Mouse (Mus musculus) CH12.LX (cell line): ENCODE data around the gene Mt3. TPM values are rescaled to one million over a fixed set of nuclear protein-coding genes. Genes with fewer than 3 reads are reported as not detected.

Experiments used
- DNase-seq: peaks from one replicate; pipeline ENCODE4 v3.0.0-alpha.2; 2013; ENCODE audit errors: extremely low read depth
- H3K27ac ChIP-seq: 2 replicates; pipeline ENCODE4 v1.5.1; 2012; ENCODE audit warnings: low read depth, mild to moderate bottlenecking, control low read depth, moderate library complexity; ENCODE audit not compliant: insufficient read depth
- H3K27me3 ChIP-seq: replicated peaks from 2 replicates; pipeline ENCODE3; 2012; ENCODE audit warnings: inconsistent platforms
- H3K36me3 ChIP-seq, 2 experiments: replicated peaks in 1 of 2; 2 replicates each; pipeline versions ENCODE3 to v1.6.1; 2012; ENCODE audit warnings: inconsistent platforms in 1 of 2, low read length in 1 of 2, mild to moderate bottlenecking in 1 of 2, mixed read lengths in 1 of 2, moderate library complexity in 1 of 2; ENCODE audit not compliant: control insufficient read depth in 1 of 2, insufficient read depth in 1 of 2
- H3K4me1 ChIP-seq, 2 experiments: 2 replicates each; pipeline ENCODE4 v1.6.1; 2012; ENCODE audit warnings: inconsistent platforms in 1 of 2, moderate library complexity in 1 of 2; ENCODE audit not compliant: insufficient read depth in 2 of 2, control insufficient read depth in 1 of 2
- H3K4me2 ChIP-seq: 2 replicates; pipeline ENCODE4 v1.6.1; 2012; ENCODE audit warnings: low read depth, mild to moderate bottlenecking, control low read depth; ENCODE audit not compliant: poor library complexity, insufficient read depth, severe bottlenecking
- H3K4me3 ChIP-seq, 3 experiments: fragments of 150-350 bp in 1 of 3; sonication (generic) in 1 of 3; replicated peaks in 1 of 3; 2 replicates each; pipeline versions ENCODE3 to v1.5.1; 2011 to 2012; ENCODE audit warnings: low read depth in 2 of 3, low read length in 2 of 3, mild to moderate bottlenecking in 2 of 3, moderate library complexity in 2 of 3, control low read depth in 1 of 3, improper control_type of control experiment in 1 of 3, inconsistent platforms in 1 of 3, mixed read lengths in 1 of 3; ENCODE audit not compliant: poor library complexity in 1 of 3
- H3K79me2 ChIP-seq: replicated peaks from 2 replicates; pipeline ENCODE4 v1.6.1; 2012; ENCODE audit warnings: mild to moderate bottlenecking, moderate library complexity; ENCODE audit not compliant: control insufficient read depth, poor library complexity, insufficient read depth, severe bottlenecking; ENCODE audit errors: extremely low read depth
- H3K9ac ChIP-seq: 2 replicates; pipeline ENCODE4 v1.6.1; 2012; ENCODE audit warnings: low read depth, mild to moderate bottlenecking, control low read depth, moderate library complexity; ENCODE audit not compliant: insufficient read depth
- H3K9me3 ChIP-seq: replicated peaks from 2 replicates; pipeline ENCODE3; 2012; ENCODE audit warnings: low read length, inconsistent platforms, mixed read lengths
- BHLHE40 ChIP-seq: IDR thresholded peaks from 2 replicates; pipeline ENCODE4 v1.6.1; 2011; ENCODE audit warnings: mild to moderate bottlenecking, low read depth, low read length, improper control_type of control experiment
- CHD2 ChIP-seq: IDR thresholded peaks from 2 replicates; pipeline ENCODE4 v1.6.1; 2011; ENCODE audit warnings: low read length, improper control_type of control experiment
- CTCF ChIP-seq, 2 experiments: IDR thresholded peaks in 1 of 2; conservative IDR thresholded peaks in 1 of 2; 2 replicates each; pipeline ENCODE4 v1.5.1; 2011 to 2012; ENCODE audit warnings: low read depth in 2 of 2, low read length in 2 of 2, improper control_type of control experiment in 1 of 2, inconsistent platforms in 1 of 2, mild to moderate bottlenecking in 1 of 2, moderate library complexity in 1 of 2
- EP300 ChIP-seq: IDR thresholded peaks from 2 replicates; pipeline ENCODE4 v1.6.1; 2011; ENCODE audit warnings: low read length, improper control_type of control experiment
- JUN ChIP-seq: IDR thresholded peaks from 2 replicates; pipeline ENCODE4 v1.6.1; 2011; ENCODE audit warnings: low read depth, mild to moderate bottlenecking, low read length, improper control_type of control experiment, moderate library complexity; ENCODE audit not compliant: insufficient read depth
- JUND ChIP-seq: conservative IDR thresholded peaks from 2 replicates; pipeline ENCODE4 v1.6.1; 2011; ENCODE audit warnings: low read depth, low read length, improper control_type of control experiment
- MAX ChIP-seq: IDR thresholded peaks from 2 replicates; pipeline ENCODE4 v1.6.1; 2011; ENCODE audit warnings: low read length, improper control_type of control experiment
- MEF2A ChIP-seq: IDR thresholded peaks from 2 replicates; pipeline ENCODE4 v1.6.1; 2014; ENCODE audit warnings: low read depth, mild to moderate bottlenecking, inconsistent platforms, low read length, improper control_type of control experiment, borderline replicate concordance
- POLR2AphosphoS2 ChIP-seq: IDR thresholded peaks from 2 replicates; pipeline ENCODE4 v1.6.1; 2011; ENCODE audit warnings: low read depth, low read length, improper control_type of control experiment
- SMC3 ChIP-seq: IDR thresholded peaks from 2 replicates; pipeline ENCODE4 v1.6.1; 2011; ENCODE audit warnings: low read depth, low read length, improper control_type of control experiment
- ZKSCAN1 ChIP-seq: IDR thresholded peaks from 2 replicates; pipeline ENCODE4 v1.6.1; 2012; ENCODE audit warnings: low read depth, inconsistent platforms, low read length, improper control_type of control experiment, borderline replicate concordance
- dilution Hi-C: fragments of 300-500 bp; cut with MboI; formaldehyde crosslinking; loops from 2 replicates; pipeline ENCODE4 v1.14.3; 2020; ENCODE audit warnings: low sequenced_read_pairs; ENCODE audit not compliant: extremely low pct_unique_long_range_greater_than_20kb, extremely low pct_ligation_motif_present
- in situ Hi-C: fragments of 300-500 bp; cut with MboI; formaldehyde crosslinking; loops from 3 replicates; pipeline ENCODE4 v1.14.3; 2019; ENCODE audit warnings: low sequenced_read_pairs, low pct_ligation_motif_present, low pct_unique_long_range_greater_than_20kb, mixed read lengths
- polyA plus RNA-seq: library from polyadenylated mRNA; unstranded; fragments of >175 nt; gene quantifications from 2 replicates; pipeline ENCODE4 v1.2.1, GENCODE M21; 2012; ENCODE audit warnings: low read depth; ENCODE audit not compliant: insufficient read length
- total RNA-seq, 2 experiments: library from RNA; depleted of rRNA; stranded (reverse); fragments of 300-350 nt in 1 of 2; fragments of >200 nt in 1 of 2; gene quantifications; 2 replicates each; pipeline ENCODE4 v1.2.3; 2012 to 2014

Mt3 gene
- total and polyA plus RNA-seq, 3 experiments, result 1.9 to 20.6 TPM; not detected in 1

DNA sequence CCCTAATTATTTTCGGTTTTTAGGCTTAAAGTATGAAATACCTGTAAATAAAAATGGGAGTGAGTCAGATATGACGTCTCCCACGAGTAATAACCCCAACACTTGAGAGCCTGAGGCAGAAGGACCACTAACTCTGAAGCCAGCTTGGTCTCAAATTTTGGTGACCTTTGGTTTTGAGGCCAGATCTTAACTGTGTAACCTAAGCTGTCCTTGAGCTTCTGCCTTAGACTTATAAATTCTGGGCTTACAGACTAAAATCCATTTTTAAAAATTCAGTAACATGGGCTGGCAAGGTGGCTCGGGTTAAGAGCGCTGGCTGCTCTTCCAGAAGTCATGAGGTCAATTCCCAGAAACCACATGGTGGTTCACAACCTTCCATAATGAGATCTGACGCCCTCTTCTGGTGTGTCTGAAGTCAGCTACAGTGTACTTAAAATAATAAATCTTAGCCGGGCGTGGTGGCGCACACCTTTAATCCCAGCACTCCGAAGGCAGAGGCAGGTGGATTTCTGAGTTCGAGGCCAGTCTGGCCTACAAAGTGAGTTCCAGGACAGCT, 21.5 kb downstream of the Mt3 start:
- H3K4me1 ChIP-seq, result peaks cover 9 to 21% of the 10 kb centered on the region in 2 experiments
- H3K79me2 ChIP-seq, result no peaks in the 10 kb centered on the region; the same call in 1 of the 2 replicates
- H3K27me3 ChIP-seq, result peaks cover 81% of the 10 kb centered on the region
- H3K27ac ChIP-seq, result no peak overlapping the region
- H3K9ac ChIP-seq, result peak overlapping the region; percentile 81; the same call in 1 of the 2 replicates
- in situ Hi-C loops (no loop called here), dilution Hi-C loops (no loop called here)
- H3K36me3 ChIP-seq, result no peaks in the 10 kb centered on the region
- TF ChIP-seq ZKSCAN1 (no peak), JUND (no peak), CTCF (conservative IDR thresholded peaks at IDR 0.05 in 1 of 2, IDR thresholded peaks at IDR 0.05 in 1 of 2; ENCODE audit: low read depth in 2 of 2, low read length in 2 of 2) (peak in 1 of 2 experiments; percentile 47; a peak in 2 of 4 replicates), POLR2AphosphoS2 (no peak), JUN (no peak), MAX (no peak), MEF2A (no peak)
- DNase-seq, result no peak
- peak overlapping the region; percentile 56 for H3K4me2 ChIP-seq
- H3K4me3 ChIP-seq, result peak overlapping the region in 2 of 3 experiments; percentile 58 to 83
- peaks cover 2% of the 10 kb centered on the region for H3K9me3 ChIP-seq

DNA sequence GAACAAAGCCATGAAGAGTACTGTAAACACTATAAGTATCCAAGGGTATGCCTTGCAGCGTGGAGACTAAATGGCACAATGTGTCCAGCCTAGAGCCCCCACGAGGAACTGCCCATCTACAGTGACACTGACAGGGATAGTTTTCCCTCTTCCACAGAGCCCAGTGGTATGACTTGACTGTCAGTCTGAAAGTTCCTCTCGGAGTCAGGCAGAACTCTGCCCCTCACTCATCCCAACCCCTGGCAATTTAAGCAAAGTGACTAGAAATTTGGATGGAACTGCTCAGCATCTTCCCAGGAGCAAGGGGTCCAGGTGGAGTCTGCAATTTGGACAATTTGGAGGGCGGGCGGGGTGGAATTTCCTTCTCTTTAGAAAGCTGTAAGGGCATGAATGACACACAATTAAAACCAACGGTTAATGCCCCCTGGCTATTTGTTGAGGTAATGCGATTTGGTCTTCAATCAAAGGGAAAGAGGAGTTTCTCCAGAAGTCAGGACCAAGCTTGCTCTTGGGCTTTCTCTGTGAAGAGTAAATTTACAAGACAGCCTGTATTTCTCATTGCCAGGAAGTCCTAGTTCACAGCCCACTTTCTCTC, 22.3 kb downstream of the Mt3 start:
- H3K79me2 ChIP-seq, result peaks cover 2% of the 10 kb centered on the region; the same call in 1 of the 2 replicates
- H3K27me3 ChIP-seq, result peaks cover 85% of the 10 kb centered on the region
- 0 out of 2 replicates have a peak overlapping the region, but pooled peaks have one; percentile 56 for H3K4me2 ChIP-seq
- H3K4me3 ChIP-seq, result no peak overlapping the region
- no peak for DNase-seq
- H3K36me3 ChIP-seq, result no peaks in the 10 kb centered on the region
- peaks cover 2% of the 10 kb centered on the region for H3K9me3 ChIP-seq
- no peak for TF ChIP-seq BHLHE40
- 0 out of 2 replicates have a peak, but pooled peaks have one; percentile 9 for TF ChIP-seq SMC3
- TF ChIP-seq CTCF (conservative IDR thresholded peaks at IDR 0.05 in 1 of 2, IDR thresholded peaks at IDR 0.05 in 1 of 2; ENCODE audit: low read depth in 2 of 2, low read length in 2 of 2), result peak; percentile 4 to 50; a peak in 2 of 4 replicates
- no peak for TF ChIP-seq EP300
- no peak for TF ChIP-seq CHD2
- TF ChIP-seq, all 38 proteins: peak for 2
- Histone ChIP-seq H3K27ac (no peak overlapping the region), H3K9ac (no peak overlapping the region), H3K4me1 (peaks cover 9 to 22% of the 10 kb centered on the region in 2 experiments)
- in situ Hi-C loops (loop anchor here (25.0 kb wide), 1 partner anchor 487 kb away; no protein-coding TSS in a partner anchor), dilution Hi-C loops (no loop called here)
